Mouse (Mus musculus) cerebellum, postnatal 10 days (tissue): ENCODE measurements around the gene Gm10382.
"Not testable (repeated sequence)": the region's sequence is repeated elsewhere in the genome, so short reads cannot be mapped to it uniquely, and the experiment has no call there.

Experiments
- DNase-seq, 2 experiments: peaks; one replicate each; pipeline ENCODE4 v3.0.0; 2021; ENCODE audit warnings: mixed read lengths in 2 of 2

Gm10382 gene

GRCm38 (mm10) chr5:125393622-125394603, 4.8 kb downstream of the Gm10382 start:
- peak; percentile 74 to 81 for DNase-seq

DNA sequence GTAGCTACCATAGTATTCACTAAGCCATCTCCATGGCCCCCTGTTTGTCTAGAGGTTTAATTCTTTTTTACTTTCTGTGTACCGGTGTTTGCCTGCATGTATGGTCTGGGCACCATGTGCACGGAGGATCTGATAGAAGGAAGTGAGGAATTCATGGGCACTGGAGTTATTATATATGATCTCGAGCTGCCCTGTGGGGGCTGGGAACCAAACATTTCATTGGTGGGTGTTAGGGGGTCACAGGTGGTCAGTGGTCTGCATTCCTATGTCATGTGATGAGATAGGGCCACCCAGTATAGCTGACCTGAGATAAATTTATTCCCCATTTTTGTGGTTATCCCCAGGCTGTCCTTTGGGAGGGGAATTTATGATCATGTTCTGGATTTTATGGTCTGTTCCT, 5.9 kb downstream of the Gm10382 start:
- DNase-seq = no peak

- no peak for DNase-seq
These were observed 11.8 kb downstream of the Gm10382 start for GRCm38 (mm10) chr5:125400903-125401302.

- no peak for DNase-seq
These were observed 13.4 kb downstream of the Gm10382 start for GRCm38 (mm10) chr5:125402476-125402875.

- DNase-seq = no peak
These were observed 13.9 kb downstream of the Gm10382 start for GRCm38 (mm10) chr5:125402991-125403390.

- peak; percentile 87 to 88 for DNase-seq
These were observed 14.7 kb downstream of the Gm10382 start for GRCm38 (mm10) chr5:125403481-125404465.

DNA sequence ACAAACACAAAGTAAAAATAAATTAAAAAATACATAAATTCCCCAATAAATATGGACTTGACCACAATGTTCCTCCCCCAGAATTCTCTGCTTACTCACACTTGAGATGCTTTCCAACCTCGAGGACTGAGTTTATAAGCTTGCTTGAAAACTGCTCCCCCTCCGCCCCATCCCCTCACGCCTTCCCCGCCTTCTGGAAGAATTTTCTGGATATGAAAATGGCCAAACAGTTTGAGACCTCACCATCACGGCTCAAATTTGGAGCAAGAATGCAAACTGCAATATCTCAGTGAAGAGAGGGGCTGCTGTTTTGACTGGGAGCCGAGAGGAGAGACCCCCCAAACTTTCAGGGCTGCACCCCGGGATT, 15.4 kb downstream of the Gm10382 start:
- peak; percentile 50 to 67 for DNase-seq

GRCm38 (mm10) chr5:125404903-125405545, 15.9 kb downstream of the Gm10382 start:
- DNase-seq = peak; percentile 72 to 76

DNA sequence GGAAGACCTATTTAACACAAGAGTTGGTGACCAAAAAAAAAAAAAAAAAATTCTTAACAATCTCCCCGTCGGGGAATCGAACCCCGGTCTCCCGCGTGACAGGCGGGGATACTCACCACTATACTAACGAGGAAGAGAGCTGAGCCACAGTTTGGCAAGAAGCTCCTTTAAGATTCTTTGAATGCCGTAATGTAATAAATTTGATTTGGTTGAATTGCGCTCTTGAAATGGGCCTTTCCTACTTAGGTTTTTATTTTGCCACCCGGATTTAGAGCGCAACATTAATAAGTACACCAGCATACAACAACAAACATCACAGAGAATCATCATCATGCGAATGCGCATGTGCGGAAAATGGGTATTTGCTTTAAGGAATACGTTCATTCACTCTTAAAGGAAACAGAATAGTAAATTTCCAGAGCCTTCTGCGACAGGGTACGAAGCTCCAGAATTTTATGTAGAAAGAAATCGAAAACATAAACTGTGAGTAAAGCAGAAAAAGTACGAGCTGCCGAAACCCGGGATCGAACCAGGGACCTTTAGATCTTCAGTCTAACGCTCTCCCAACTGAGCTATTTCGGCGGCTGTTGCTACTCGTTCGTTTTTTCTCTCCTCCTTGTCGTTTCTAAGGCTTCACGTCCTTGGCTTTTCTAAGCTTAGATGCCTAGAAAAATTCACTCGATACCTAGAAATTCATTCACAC, 16.6 kb downstream of the Gm10382 start:
- DNase-seq = peak; percentile 92 to 96

DNA sequence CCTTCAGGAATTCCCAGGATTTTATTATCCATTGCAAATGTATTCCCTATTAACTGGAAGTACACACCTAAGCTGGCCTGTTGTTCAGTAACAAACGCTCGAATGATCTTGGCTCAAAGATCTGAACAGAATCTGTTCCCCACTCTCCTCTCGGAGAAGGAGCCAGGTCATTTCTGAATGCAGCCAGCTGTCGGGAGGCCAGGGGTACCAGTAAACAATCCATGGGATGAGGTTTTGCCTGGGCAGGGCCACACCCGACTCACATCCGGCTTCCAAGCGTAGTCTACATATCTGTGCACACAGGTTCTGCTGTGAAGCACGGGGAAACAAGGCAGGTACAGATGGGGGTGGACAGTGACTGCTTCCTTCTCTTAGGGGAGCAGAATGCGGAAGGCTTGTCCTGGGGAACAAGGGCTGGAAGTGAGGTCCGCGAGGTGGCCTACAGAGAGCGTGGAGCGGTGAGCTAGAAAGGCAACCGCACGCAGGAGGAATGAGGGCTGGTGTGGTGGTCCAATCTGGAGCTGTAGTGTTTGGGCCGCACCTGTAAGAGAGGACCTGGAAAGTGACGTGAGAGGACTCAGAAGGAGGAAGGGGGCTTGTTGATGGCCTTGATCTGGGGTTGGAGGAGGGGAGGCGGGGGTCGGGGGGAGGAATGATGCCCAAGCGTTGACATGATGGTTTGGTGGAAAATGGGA, 17.3 kb downstream of the Gm10382 start:
- peak; percentile 76 to 84 for DNase-seq

DNA sequence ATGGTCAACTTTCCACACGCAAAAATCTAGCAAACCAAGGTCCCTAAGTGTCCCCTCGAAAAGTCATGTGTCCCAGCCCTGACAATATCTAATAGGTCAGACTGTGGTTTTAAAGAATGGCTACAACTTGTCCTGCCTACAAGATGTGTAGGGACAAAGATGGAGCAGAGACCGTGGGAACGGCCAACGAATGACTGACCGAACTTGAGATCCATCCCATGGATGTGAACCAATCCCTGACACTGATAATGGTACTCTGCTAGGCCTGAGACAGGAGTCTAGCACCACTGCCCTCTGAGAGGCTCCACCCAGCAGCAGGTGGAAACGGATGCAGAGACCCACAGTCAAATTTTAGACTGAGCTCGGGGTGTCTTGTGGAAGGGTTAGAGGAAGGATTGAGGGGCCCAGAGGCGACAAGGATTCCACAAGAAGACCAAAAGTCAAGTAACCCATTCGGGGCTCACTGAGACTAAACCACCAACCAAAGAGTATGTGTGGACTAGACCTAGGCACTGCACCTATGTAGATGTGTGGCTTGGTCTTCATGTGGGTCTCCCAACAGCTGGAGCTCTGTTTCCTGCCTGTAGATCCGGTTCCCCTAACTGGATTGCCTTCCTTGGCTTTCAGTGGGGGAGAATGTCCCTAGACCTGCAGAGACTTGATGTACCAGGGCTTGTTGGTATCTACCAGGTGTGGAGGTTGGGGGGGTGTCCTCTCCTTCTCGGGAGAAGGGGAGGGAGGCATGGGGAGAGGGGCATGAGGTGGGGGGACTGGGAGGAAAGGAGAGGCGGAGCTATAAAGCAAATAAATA, 18.1 kb downstream of the Gm10382 start:
- DNase-seq = peak in 1 of 2 experiments; percentile 22

GRCm38 (mm10) chr5:125407910-125408575, 18.9 kb downstream of the Gm10382 start:
- DNase-seq = peak in 1 of 2 experiments; percentile 30

- DNase-seq = peak; percentile 89 to 90
These were observed 19.7 kb downstream of the Gm10382 start for GRCm38 (mm10) chr5:125408842-125409241.

- peak; percentile 51 to 62 for DNase-seq
These were observed 20.4 kb downstream of the Gm10382 start for GRCm38 (mm10) chr5:125409348-125410090.

GRCm38 (mm10) chr5:125411972-125412530, 22.9 kb downstream of the Gm10382 start:
- peak; percentile 87 to 92 for DNase-seq

- DNase-seq = not testable (repeated sequence)
These were observed 23.4 kb downstream of the Gm10382 start for GRCm38 (mm10) chr5:125412536-125412935.

DNA sequence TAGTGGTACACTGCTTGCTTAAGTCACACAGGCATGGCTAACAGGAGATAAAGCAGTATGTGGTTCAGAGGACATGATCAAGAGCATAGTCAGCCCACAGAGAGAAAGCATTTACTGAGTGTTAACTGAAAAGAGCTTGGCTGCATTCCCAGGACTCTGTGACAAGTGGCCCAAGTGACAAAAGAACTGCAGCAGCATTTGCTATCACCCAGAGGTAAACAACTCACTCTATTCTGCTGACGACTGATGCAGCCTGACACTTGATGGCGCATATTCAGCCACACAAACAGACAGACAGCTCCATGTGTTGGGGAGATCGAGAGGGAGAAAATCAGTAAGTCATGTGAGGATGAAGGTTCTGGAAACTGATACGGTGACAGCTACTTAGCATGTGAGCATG, 24.6 kb downstream of the Gm10382 start:
- no peak for DNase-seq

- DNase-seq = no peak
These were observed 27.1 kb downstream of the Gm10382 start for GRCm38 (mm10) chr5:125416183-125416582.

- DNase-seq = peak; percentile 68 to 72
These were observed 29.5 kb downstream of the Gm10382 start for GRCm38 (mm10) chr5:125418636-125419035.
